Mouse (Mus musculus): ENCODE measurements at regions not wholly inside any gene's neighbourhood (a gene's known extent, or its start where the extent isn't known, plus 50 kb on each side); places are given as distances from the start of the nearest gene placed in this dataset.

DNA sequence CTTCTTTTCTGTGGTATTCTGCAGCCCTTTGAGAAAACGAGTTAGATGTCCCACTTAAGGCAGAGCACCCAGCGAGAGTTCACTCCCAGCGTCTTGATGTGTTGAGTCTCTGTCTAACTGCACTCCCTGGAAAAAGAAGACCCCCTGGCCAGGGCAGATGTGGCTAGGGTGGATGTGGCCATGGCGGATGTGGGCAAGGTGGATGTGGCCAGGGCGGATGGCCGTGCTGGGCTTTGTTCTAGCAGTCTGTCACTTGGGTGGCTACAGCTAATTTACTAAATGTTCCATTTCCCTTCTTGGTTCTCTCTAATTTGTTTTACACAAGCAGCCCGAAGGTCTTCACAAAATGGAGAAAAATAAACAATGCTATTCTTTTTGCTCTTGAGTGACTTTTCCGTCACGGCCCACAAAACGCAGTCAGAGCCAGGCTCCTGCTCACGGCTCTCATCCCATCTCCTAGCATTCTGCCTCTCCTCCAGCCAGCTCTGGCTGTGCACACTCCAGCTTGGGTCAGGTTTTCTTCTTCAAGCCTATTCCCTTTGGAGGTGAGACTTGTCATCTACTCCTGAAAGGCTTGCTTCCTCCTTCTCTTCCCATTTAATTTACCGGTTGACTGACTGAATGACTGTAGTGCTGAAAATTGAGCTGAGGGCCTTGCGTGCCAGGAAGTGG is 173.4 kb upstream of the Ccdc122 start:
- no peak for DNase-seq

DNA sequence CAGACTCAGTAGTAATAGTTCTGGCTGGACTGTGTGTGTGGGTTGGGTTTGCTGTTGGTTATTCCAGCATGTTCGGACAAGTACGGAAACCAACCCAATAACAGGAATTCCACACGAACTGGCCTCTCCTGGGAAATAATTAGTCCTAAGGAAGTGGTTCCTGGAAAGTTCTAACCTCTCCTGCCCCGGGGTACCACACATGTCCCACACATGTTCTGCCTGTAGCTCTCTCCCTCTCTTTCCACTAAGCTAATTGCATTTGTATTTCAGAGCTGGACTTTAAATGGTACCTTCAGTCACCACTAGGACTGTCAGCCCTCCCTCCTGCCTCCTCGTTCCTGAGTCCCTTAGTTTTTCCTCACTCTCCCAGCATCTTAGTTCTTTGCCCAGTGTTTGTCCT is 178.2 kb upstream of the Ccdc122 start:
- no peak for DNase-seq

DNA sequence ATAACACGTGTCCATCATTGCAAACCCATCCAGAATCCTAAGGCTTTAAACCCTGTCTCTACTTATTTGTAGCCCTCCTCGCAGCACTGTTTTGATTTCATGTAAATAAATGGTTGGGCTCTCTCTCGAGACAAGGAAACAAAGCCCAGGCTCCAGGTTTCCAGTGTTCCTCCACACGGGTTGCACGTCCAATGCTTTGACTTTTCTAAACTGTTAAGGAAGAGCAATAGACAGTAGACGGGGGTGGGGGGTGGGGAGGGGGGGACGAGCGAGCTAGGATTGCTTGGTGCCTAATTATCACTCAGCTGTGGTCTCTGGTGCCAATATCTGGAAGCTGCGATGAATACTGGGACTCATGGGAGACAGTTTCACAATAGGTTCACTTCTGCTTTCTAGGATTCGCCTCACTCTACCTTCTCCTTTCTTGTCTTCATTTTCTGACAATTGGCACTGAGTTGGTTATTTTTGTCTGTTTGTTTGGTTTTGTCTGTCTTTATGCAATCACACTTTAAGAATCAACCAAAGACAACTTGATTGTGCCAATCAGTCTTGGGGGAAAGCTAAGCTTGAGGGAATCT is 179.3 kb upstream of the Ccdc122 start:
- no peak for DNase-seq

DNA sequence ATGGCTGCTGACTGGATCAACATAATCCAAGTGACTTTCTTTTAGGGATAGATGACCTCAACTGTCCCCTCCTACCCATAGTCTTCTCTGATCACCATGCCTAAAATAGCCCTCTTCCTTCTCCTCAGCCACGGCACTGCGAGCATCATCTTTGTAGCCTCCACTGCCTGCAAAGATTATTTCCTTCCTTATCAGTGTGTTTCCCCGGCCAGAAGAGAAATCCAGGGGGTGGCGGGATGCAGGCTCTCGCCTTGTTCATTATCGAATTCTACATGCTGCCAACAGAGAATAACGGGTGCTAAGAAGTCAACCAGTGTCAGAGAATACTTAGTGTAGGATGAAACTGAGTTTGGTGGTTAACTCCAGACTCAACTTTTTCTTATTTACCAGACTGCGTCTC is 180.0 kb upstream of the Ccdc122 start:
- no peak for DNase-seq

DNA sequence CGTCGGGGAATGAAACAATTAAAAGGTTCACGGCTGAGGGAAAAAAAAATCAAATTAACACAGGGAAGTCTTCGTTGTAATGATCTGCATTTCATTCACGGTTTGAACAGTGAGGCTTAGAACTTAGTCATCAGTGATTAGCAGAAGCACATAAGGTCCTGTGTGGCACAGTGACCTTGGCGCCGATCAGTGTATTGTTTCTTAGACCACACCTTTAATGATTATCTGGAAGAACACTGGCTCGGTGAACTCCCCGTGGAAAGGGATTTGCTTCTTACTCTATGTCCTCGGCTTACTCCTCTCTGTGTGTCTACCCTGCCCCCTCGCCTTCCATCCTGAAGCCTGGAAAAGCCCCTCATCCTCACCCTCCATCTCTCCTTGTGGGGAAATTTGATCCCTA is 181.6 kb upstream of the Ccdc122 start:
- DNase-seq, result no peak

DNA sequence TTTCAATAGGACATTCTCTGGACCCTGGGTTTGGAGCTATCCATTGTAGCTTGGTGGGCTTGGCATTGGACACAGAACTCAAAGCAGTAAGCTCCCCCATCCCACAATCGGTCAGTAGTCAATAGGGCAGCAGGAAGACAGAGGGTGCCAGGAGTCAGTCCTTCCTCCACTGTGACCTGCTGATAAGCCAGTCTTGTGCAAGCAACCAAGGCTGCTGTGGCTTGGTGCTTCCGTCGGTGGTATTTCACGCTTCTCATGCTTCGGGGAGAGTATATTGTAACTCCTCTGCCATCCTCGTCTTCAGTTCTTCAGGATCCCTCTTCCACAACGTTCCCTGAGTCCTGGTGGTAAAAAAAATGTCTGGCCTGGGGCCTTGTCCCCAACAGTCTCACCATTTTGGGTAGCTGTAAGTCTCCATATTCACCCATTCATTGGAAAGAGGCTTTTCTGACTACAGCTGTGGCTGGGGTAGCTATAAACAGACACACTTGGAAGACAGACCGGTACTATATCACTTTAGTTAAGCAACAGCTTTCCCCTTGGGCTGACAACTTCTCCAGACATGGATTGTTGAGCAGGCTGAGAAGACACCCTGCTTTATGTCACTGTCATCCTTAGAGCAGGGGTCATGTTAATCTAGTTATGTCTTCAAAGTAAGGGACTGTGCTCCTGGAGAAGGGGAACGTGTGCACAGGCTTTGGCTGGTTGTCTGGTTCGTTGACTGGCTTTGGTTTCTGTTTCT is 184.9 kb upstream of the Ccdc122 start:
- DNase-seq, result no peak

DNA sequence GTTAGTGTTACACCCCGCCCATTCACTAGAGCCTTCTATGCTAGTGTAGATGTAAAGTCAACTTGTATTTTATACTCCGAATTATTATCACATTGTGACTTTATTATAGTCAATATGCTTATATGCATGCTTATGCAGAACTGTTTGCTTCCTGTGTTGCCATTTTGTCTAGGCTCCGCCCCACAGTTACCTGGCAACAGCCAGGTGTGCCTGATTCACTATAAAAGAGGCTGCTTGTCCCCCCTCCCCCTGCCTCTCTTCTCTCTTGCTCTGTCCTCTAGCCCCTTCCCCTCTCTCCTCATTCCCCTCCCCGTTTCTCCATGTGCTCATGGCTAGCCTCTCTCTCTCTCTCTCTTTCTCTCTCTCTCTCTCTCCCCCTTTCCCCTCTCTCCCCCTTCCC is 185.9 kb upstream of the Ccdc122 start:
- no peak for DNase-seq

DNA sequence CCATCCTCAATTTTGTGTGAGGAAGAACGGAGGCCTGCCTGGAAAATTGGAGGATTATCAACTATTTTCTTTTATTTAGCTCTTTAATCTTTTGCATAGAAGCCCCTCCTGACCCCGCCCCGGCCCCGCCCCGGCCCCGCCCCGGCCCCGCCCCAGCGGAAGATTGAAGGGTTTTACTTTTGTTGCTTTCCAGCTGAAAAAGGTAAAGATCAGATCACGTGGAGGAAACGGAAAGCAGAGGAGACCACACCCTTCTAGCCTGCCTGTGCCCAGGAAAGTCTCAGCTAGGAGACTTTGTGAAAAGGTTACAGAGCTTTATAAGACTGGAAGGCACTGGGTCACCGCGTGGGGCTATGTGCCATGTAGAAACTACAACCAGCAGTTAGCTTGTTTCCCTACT is 186.5 kb upstream of the Ccdc122 start:
- no peak for DNase-seq

DNA sequence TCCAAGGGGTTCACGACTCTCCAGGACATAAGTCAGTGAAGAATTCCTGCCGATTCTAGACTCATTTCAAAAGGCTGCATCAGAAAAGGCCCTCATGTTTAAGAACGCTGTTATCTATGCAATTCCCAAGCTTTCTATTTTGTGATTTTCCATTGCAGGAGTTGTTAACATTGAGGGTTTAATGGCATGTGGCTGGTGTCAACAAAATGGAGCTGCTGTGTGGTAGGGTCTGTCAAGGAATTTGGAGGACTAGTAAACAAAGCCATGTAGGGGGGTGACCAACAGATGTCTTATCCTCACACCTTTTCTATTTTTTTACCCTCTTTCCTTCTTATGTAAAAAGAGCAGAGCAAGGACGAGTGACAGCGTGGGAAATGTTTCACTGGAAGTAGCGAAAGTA is 186.9 kb upstream of the Ccdc122 start:
- DNase-seq, result no peak

DNA sequence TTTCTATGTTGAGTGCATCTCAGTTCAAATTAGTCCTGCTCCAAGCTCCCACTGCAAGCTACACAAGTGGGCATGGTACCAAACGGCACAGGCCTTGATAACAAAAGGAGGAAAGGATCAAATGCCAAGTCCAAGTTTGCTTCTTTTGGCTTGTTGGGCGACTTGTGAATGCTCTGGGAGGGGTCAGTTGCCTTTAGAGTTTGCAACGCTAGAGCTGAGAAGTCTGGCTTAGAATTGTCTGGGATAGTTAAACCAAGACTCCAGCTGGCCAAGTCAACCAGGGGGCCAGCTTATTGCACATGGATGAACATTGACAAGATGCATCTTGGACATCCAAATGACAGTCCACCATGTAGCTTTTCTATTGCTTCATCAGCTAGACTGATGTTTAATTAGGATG is 187.5 kb upstream of the Ccdc122 start:
- no peak for DNase-seq

DNA sequence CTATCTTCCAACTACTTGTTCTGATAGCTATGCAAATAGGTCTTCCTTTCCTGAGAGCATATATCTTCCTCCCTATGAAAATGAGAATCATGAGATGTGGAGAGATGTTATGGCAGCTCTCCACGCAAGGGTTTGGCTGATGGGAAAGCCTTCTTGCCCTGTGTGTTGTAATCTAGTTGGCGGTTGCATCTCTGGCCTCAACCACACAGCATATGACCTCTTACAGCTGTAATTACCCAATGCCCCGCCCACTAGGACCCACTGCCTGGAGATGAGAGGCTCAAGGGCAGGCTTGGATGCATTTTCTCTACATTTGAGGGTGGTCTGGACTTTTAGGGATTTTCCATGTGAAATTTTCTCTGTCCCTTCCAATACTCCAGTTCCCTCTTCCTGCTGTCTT is 190.9 kb upstream of the Ccdc122 start:
- DNase-seq, result no peak

DNA sequence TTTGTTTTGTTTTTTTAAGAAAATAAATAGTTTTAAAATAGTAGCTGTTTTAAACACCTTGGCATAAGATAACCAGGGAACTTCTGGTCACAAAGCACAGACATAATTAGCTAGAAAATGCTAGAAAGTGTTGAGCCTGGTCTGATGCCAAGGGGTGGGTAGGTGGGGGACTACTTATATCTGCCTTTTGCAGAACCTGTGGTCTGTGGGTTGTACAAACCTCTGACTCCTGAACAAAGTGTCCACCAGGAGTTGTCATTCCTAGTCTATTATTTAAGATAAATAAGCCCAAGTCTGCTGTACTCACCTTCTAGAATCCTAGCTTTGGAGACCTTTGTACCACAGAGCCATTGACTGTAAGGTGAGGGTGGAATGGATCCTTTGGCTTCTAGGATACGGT is 191.9 kb upstream of the Ccdc122 start:
- no peak for DNase-seq

DNA sequence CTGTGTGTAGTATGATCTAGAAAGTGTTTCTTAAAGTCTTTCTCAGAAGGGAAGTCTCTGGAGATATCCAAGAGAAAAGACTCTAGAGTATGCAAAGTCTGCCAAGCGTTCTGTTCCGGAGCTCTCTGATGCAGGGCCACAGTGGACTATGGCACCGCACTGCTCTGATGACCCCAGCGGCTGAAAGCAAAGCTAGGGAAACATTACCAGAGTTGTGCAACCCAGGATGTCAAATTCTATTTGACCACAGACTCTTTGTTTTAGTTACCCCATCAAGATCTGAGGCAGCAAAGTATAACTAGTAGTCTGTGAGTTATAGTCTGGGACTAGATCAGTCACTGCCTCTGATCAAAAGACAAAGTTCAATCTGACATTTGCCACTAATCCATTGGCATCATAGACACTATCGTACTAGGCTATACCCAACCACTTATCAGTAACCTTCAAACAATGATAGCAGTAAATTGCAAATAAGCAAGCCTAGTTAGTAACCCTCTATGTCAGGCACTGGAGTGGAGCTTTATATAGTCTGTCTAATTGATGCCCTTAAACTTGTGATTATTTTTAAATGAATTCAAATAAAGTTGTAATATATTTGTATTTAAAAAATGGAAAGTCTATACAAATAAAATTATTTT is 198.9 kb upstream of the Ccdc122 start:
- no peak for DNase-seq

DNA sequence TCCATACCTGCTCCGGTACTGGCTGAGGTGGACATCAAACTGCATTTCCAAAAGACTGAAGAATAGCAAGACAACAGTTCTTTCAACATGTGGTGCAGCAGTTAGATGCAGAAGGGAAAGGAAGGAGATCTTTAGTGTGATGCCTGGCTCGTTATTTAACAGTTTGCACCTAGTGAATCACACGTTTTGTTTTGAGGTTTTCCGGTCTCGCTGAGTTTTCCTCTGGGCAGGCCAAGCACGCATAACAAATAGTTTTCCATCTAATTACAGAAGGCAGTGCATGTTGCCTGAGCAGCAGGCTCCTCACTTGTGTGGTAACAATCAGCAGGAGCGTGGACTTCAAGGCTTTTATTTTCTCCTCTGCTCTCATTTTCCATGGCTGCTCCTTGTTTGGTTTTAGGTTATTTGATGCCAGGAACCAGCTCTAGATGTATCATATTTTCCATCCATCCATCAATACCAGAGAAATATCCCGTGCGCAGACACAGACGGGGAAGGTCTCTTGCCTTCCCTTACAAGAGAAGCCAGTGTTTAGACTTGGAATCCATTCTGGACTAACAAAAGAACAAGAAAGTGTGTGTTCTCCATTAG is 199.6 kb upstream of the Ccdc122 start:
- no peak for DNase-seq

DNA sequence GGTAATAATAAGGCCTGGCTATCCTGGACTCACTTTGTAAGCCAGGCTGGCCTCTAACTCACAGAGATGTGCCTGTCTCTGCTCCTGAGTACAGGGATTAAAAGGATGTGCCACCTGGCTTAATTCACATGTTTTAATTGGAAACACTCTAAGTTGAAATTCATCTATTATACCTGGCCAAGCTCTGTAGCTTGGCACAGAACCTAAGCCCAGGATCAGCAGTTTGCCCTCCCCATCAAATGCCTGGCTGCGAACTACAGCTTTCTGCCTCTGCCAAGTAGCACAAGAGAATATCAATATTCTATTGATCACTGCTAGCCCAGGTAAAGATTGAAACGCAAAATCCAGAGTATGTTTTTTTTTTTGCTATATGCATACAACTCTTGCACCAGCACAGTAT is 200.3 kb upstream of the Ccdc122 start:
- no peak for DNase-seq

DNA sequence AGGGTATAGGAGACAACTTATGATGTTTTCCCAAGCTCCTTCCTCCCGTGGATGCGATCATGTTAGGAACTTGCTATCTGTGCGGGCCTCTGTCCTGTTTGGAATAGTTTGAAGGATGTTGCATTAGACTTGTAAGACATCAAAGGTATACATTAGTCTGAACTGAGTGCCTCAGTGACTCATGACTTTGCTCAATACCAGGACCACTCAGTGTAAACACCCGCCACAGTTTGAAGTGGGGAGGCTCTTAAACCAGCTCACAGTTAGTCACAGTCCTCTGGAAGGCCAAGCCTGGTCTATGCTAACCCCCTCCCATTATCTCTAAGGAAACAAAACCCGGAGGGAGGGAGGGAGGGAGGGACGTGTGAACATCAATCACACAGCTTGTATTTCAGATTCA is 202.5 kb upstream of the Ccdc122 start:
- no peak for DNase-seq

DNA sequence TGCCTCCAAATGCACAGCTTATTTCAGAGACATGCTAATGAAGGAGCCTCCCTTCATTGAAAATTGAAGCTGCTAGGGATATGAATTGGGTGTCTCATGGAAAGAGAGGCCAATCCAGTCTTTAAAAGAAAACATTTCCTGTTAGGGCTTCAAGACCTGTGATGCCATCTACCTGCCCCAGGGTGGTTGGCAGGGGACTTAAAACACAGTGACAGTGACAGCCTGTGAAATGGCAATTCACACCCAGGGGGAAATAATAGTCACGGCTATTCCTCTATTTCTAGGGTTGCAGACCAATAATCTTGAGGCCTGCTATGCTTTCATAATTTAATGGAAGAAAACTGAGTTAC is 207.4 kb upstream of the Ccdc122 start:
- DNase-seq, result no peak

DNA sequence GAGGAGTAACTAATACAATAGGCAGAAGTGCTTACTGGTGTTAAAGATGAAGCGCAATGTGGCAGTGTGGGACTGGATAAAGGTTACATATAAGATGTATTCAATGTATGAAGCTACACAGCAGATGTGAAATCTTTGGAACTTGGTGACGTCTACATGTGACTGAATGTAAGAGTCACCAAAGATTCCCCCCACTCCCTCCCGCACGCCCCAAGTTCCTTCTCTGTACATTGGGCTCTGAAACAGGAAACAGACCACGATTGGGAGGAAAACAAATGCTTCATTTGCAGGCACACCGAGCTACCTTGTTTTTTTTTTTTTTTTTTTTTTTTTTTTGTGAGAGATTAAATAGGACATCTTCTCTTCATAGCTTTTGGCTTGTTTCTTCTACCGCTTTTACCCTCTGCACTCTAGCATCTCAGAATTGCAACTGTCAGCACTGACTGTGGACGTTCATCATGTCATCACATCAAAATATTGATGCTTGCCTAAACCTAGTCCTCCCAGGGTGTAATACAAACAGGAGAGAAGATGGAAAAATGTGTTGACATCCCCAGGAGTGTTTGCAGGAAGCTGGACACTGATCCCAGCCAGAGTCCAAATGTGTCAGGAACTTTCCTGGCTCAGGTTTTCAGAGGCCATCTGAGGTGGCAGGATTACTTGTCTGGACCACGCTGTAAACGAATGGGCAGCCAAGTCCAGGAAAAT is 208.0 kb upstream of the Ccdc122 start:
- no peak for DNase-seq

DNA sequence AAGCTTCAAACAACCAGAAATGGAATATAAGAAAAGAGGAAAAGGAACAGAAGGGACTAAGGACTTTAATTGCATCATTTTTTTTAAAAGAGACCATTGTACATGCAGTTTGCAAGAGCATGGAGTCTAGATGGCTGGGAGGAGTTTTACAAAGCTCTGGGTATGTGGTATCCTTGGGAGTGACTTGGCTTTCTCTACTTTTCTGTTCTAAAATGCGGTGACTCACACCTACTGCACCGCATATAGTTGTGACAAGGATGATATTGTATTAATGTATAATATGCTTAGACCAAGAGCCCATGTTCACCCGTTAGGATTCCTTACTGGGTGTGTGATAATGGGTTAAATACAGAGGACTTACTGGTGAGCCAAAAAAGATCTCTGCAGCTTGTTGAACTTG is 212.5 kb upstream of the Ccdc122 start:
- no peak for DNase-seq

DNA sequence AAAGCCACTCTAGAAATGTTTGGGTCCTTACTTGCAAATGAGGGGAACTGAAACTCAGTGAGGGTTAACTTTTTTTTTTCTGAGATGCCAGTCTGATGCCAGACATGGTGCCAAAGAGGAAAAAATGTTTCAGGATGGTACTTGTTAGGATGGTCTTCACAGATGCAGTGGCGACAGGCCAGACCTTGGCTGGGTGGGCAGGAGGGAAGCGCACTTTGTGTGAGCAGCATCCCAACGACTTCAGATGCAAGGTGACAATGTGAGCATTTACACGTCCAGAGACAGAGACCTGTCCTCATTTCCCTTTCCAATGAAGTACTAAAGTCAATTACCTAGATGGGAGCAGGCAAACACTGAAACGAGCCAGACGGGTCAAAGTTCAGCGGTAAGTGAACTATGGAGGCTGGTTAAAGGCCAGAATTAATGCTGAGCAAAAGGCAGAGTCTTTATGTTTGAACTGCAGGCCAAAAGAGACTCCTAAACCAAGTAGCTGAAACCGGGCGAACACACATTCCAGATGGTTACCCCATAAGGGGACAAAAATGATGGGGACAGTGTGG is 213.7 kb upstream of the Ccdc122 start:
- DNase-seq, result no peak

DNA sequence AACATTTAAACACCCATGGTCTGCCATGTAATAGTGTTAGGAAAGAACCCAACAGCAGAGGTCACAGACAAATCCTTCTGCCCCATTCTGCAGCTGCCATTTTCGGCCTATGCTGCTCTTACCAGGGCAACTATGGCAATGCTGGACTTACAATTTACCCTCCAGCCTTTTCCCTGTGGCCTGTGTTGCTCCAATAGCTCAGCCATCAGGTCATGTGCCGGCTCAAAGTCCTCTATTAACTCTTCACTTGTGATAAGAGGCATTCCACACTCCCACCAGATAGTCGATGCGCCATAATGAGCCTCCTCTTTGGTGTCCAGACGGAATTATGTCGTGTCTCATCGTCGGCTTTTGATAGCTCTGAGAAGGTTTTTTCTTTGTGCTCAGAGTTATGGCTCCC is 214.7 kb upstream of the Ccdc122 start:
- no peak for DNase-seq

DNA sequence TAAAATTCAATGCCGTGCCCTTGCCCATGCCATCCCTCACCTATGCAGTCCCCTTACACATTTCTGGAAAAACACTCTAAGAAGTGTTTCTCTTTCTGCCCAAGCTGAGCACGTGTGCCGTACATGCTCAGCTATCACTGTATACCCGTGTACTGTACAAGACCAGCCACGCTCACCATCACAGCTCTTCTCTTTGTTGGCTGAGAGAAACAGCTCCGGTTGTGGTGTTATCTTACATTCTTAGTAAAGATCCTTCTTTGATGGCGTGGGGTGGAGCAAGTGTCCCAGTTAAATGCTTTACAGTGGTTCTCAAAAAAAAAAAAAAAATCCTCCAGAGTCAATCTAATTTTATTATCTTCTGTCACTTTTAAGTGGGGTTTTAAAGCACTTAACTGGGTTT is 215.1 kb upstream of the Ccdc122 start:
- no peak for DNase-seq

DNA sequence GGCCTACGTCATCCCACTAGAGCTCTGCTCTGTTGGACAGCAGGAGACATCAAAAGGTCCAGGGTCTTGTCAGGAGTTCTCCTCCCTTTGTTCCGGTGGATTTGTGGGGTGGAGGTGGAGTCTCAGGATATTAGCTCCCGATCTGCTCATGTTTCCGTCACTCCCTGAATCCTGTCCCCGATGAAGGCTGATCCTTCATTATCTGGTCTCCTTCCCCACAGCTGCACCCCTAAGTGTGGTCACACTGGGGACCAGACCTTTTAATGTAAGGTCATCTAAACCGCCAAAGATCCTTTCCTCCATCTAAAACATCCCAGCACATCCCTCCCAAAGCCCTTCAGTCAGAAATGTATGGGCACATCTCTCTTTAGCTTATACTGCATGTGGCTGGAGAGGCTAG is 215.6 kb upstream of the Ccdc122 start:
- DNase-seq, result no peak

Data from cerebellum, adult 9-11 months (tissue).